Mouse (Mus musculus): ENCODE results near the gene Mri1. TPM values are rescaled to one million over a fixed set of nuclear protein-coding genes. Genes with fewer than 3 reads are reported as not detected.

Mri1 gene
- polyA plus RNA-seq, 1 experiment from 2014 or later: 50.9 TPM

- WGBS: 1% methylated on average over 30 of the region's 30 CpGs
- H3K4me3 ChIP-seq: peak overlapping the region; percentile 79
Observed at GRCm38 (mm10) chr8:84236410-84236997, 20.6 kb downstream of the Mri1 start.

GRCm38 (mm10) chr8:84235746-84236409 is 21.2 kb downstream of the Mri1 start:
- Histone ChIP-seq H3K4me2 (peak overlapping the region; percentile 86), H3K9ac (peak overlapping the region; percentile 92), H3K4me3 (peak overlapping the region; percentile 79), H3K9me3 (replicated peaks) (no peaks in the 10 kb centered on the region), H3K27ac (ENCODE audit: poor library complexity, severe bottlenecking) (peak overlapping the region; percentile 53), H3K27me3 (replicated peaks) (no peaks in the 10 kb centered on the region), H3K4me1 (replicated peaks) (peaks cover 20% of the 10 kb centered on the region), H3K36me3 (peaks cover 34% of the 10 kb centered on the region)
- WGBS: 41% methylated on average over 10 of the region's 10 CpGs
- no peak for ATAC-seq (ENCODE audit: insufficient number of reproducible peaks, low FRiP score)

More at GRCm38 (mm10) chr8:84236410-84236997, 20.6 kb downstream of the Mri1 start:
- H3K36me3 ChIP-seq: peaks cover 30% of the 10 kb centered on the region
- peaks cover 26% of the 10 kb centered on the region for H3K4me1 ChIP-seq (replicated peaks)
- peak overlapping the region; percentile 53 for H3K27ac ChIP-seq (ENCODE audit: poor library complexity, severe bottlenecking)
- H3K27me3 ChIP-seq (replicated peaks): no peaks in the 10 kb centered on the region
- H3K4me2 ChIP-seq: peak overlapping the region; percentile 86
- ATAC-seq (ENCODE audit: insufficient number of reproducible peaks, low FRiP score): peak; percentile 3
- peak overlapping the region; percentile 92 for H3K9ac ChIP-seq
- no peaks in the 10 kb centered on the region for H3K9me3 ChIP-seq (replicated peaks)

- Histone ChIP-seq H3K27me3 (replicated peaks) (no peaks in the 10 kb centered on the region), H3K9ac (no peak overlapping the region), H3K27ac (ENCODE audit: poor library complexity, severe bottlenecking) (no peak overlapping the region), H3K4me3 (no peak overlapping the region), H3K4me2 (no peak overlapping the region), H3K9me3 (replicated peaks) (no peaks in the 10 kb centered on the region), H3K36me3 (peaks cover 61% of the 10 kb centered on the region), H3K4me1 (replicated peaks) (peaks cover 17% of the 10 kb centered on the region)
- 77% methylated on average over 2 of the region's 2 CpGs for WGBS
- no peak for ATAC-seq (ENCODE audit: insufficient number of reproducible peaks, low FRiP score)
Observed at GRCm38 (mm10) chr8:84233055-84233454, 24.1 kb downstream of the Mri1 start.

GRCm38 (mm10) chr8:84230735-84231134 is 26.4 kb downstream of the Mri1 start:
- H3K4me1 ChIP-seq (replicated peaks): peaks cover 6% of the 10 kb centered on the region
- H3K27me3 ChIP-seq (replicated peaks): no peaks in the 10 kb centered on the region
- no peak overlapping the region for H3K9ac ChIP-seq
- WGBS: 78% methylated on average over 17 of the region's 17 CpGs
- no peak overlapping the region for H3K4me2 ChIP-seq
- H3K4me3 ChIP-seq: no peak overlapping the region
- no peak for ATAC-seq (ENCODE audit: insufficient number of reproducible peaks, low FRiP score)
- H3K9me3 ChIP-seq (replicated peaks): no peaks in the 10 kb centered on the region
- no peak overlapping the region for H3K27ac ChIP-seq (ENCODE audit: poor library complexity, severe bottlenecking)
- peaks cover 84% of the 10 kb centered on the region for H3K36me3 ChIP-seq

- Histone ChIP-seq H3K27ac (ENCODE audit: poor library complexity, severe bottlenecking) (no peak overlapping the region), H3K36me3 (peaks cover 96% of the 10 kb centered on the region), H3K27me3 (replicated peaks) (no peaks in the 10 kb centered on the region), H3K9ac (no peak overlapping the region), H3K4me2 (no peak overlapping the region), H3K4me3 (no peak overlapping the region), H3K4me1 (replicated peaks) (no peaks in the 10 kb centered on the region), H3K9me3 (replicated peaks) (no peaks in the 10 kb centered on the region)
- no peak for ATAC-seq (ENCODE audit: insufficient number of reproducible peaks, low FRiP score)
- 82% methylated on average over 21 of the region's 21 CpGs for WGBS
Observed at GRCm38 (mm10) chr8:84223322-84224029, 33.6 kb downstream of the Mri1 start.

GRCm38 (mm10) chr8:84222566-84223165 is 34.5 kb downstream of the Mri1 start:
- no peak overlapping the region for H3K9ac ChIP-seq
- H3K4me2 ChIP-seq: no peak overlapping the region
- peaks cover 96% of the 10 kb centered on the region for H3K36me3 ChIP-seq
- H3K27ac ChIP-seq (ENCODE audit: poor library complexity, severe bottlenecking): no peak overlapping the region
- WGBS: 81% methylated on average over 9 of the region's 9 CpGs
- H3K4me1 ChIP-seq (replicated peaks): no peaks in the 10 kb centered on the region
- H3K9me3 ChIP-seq (replicated peaks): no peaks in the 10 kb centered on the region
- no peak overlapping the region for H3K4me3 ChIP-seq
- no peak for ATAC-seq (ENCODE audit: insufficient number of reproducible peaks, low FRiP score)
- no peaks in the 10 kb centered on the region for H3K27me3 ChIP-seq (replicated peaks)

- no peak overlapping the region for H3K4me2 ChIP-seq
- peaks cover 94% of the 10 kb centered on the region for H3K36me3 ChIP-seq
- no peak overlapping the region for H3K27ac ChIP-seq (ENCODE audit: poor library complexity, severe bottlenecking)
- no peak overlapping the region for H3K4me3 ChIP-seq
- no peaks in the 10 kb centered on the region for H3K4me1 ChIP-seq (replicated peaks)
- H3K9me3 ChIP-seq (replicated peaks): no peaks in the 10 kb centered on the region
- 69% methylated on average over 7 of the region's 7 CpGs for whole genome bisulfite sequencing
- ATAC-seq (ENCODE audit: insufficient number of reproducible peaks, low FRiP score): no peak
- no peak overlapping the region for H3K9ac ChIP-seq
- H3K27me3 ChIP-seq (replicated peaks): no peaks in the 10 kb centered on the region
Observed at GRCm38 (mm10) chr8:84220105-84220504, 37.0 kb downstream of the Mri1 start.

GRCm38 (mm10) chr8:84218143-84218542 is 39.0 kb downstream of the Mri1 start:
- no peak overlapping the region for H3K27ac ChIP-seq (ENCODE audit: poor library complexity, severe bottlenecking)
- whole genome bisulfite sequencing: 92% methylated on average over 5 of the region's 5 CpGs
- no peak overlapping the region for H3K9ac ChIP-seq
- no peak overlapping the region for H3K4me2 ChIP-seq
- no peak overlapping the region for H3K4me3 ChIP-seq
- no peak for ATAC-seq (ENCODE audit: insufficient number of reproducible peaks, low FRiP score)
- H3K27me3 ChIP-seq (replicated peaks): no peaks in the 10 kb centered on the region
- H3K4me1 ChIP-seq (replicated peaks): no peaks in the 10 kb centered on the region
- no peaks in the 10 kb centered on the region for H3K9me3 ChIP-seq (replicated peaks)
- peaks cover 94% of the 10 kb centered on the region for H3K36me3 ChIP-seq

GRCm38 (mm10) chr8:84217206-84217605 is 39.9 kb downstream of the Mri1 start:
- Histone ChIP-seq H3K36me3 (peaks cover 94% of the 10 kb centered on the region), H3K4me3 (no peak overlapping the region), H3K9ac (no peak overlapping the region), H3K27me3 (replicated peaks) (no peaks in the 10 kb centered on the region), H3K4me1 (replicated peaks) (no peaks in the 10 kb centered on the region), H3K9me3 (replicated peaks) (no peaks in the 10 kb centered on the region), H3K27ac (ENCODE audit: poor library complexity, severe bottlenecking) (no peak overlapping the region), H3K4me2 (no peak overlapping the region)
- no peak for ATAC-seq (ENCODE audit: insufficient number of reproducible peaks, low FRiP score)
- 90% methylated on average over 11 of the region's 11 CpGs for whole genome bisulfite sequencing

- no peak for ATAC-seq (ENCODE audit: insufficient number of reproducible peaks, low FRiP score)
- 85% methylated on average over 4 of the region's 4 CpGs for WGBS
- H3K9ac ChIP-seq: no peak overlapping the region
- H3K36me3 ChIP-seq: peaks cover 91% of the 10 kb centered on the region
- no peaks in the 10 kb centered on the region for H3K9me3 ChIP-seq (replicated peaks)
- no peak overlapping the region for H3K4me2 ChIP-seq
- H3K4me3 ChIP-seq: no peak overlapping the region
- no peak overlapping the region for H3K27ac ChIP-seq (ENCODE audit: poor library complexity, severe bottlenecking)
- H3K4me1 ChIP-seq (replicated peaks): peaks cover 21% of the 10 kb centered on the region
- no peaks in the 10 kb centered on the region for H3K27me3 ChIP-seq (replicated peaks)
Observed at GRCm38 (mm10) chr8:84213277-84213676, 43.8 kb downstream of the Mri1 start.

GRCm38 (mm10) chr8:84211881-84212563 is 45.1 kb downstream of the Mri1 start:
- no peak overlapping the region for H3K27ac ChIP-seq (ENCODE audit: poor library complexity, severe bottlenecking)
- H3K9ac ChIP-seq: no peak overlapping the region
- no peaks in the 10 kb centered on the region for H3K27me3 ChIP-seq (replicated peaks)
- WGBS: 90% methylated on average over 31 of the region's 31 CpGs
- peaks cover 84% of the 10 kb centered on the region for H3K36me3 ChIP-seq
- no peak overlapping the region for H3K4me2 ChIP-seq
- H3K4me1 ChIP-seq (replicated peaks): peaks cover 32% of the 10 kb centered on the region
- no peak for ATAC-seq (ENCODE audit: insufficient number of reproducible peaks, low FRiP score)
- H3K4me3 ChIP-seq: no peak overlapping the region
- H3K9me3 ChIP-seq (replicated peaks): no peaks in the 10 kb centered on the region

All from heart, embryonic 12.5 days (tissue).